Mouse (Mus musculus) liver, embryonic 14.5 days (tissue): ENCODE data around the gene Tbc1d14. TPM values are rescaled to one million over a fixed set of nuclear protein-coding genes. Genes with fewer than 3 reads are reported as not detected.

Source experiments
- ATAC-seq: fragments of 200-750 bp; cut with Nextera tagmentation; 2 replicates; pipeline ENCODE4 v1.8.0; 2017; ENCODE audit warnings: moderate number of reproducible peaks, mild to moderate bottlenecking, moderate library complexity; ENCODE audit not compliant: insufficient read depth
- DNase-seq, 3 experiments: peaks; one replicate each; pipeline ENCODE4 v3.0.0-alpha.2; 2012 to 2013; ENCODE audit warnings: low read depth in 3 of 3, low spot score in 3 of 3
- H3K27ac ChIP-seq: fragments of 300-500 bp; sonication (generic); 2 replicates; pipeline ENCODE4 v1.5.1; 2014; ENCODE audit warnings: moderate library complexity, mild to moderate bottlenecking, control low read depth, inconsistent platforms
- H3K27me3 ChIP-seq: fragments of 300-500 bp; sonication (generic); 2 replicates; pipeline ENCODE4 v1.6.1; 2014; ENCODE audit warnings: mild to moderate bottlenecking, low read length, moderate library complexity; ENCODE audit not compliant: control insufficient read depth, insufficient read depth
- H3K36me3 ChIP-seq: fragments of 300-500 bp; sonication (generic); replicated peaks from 2 replicates; pipeline ENCODE4 v1.6.1; 2014; ENCODE audit warnings: low read depth; ENCODE audit not compliant: control insufficient read depth, insufficient read depth
- H3K4me1 ChIP-seq, 2 experiments: fragments of 200-500 bp in 1 of 2; fragments of 300-500 bp in 1 of 2; sonication (generic) in 1 of 2; replicated peaks; 2 replicates each; pipeline ENCODE4 v1.6.1; 2012 to 2014; ENCODE audit warnings: antibody characterized with exemption in 1 of 2, inconsistent platforms in 1 of 2, low read length in 1 of 2; ENCODE audit not compliant: control insufficient read depth in 2 of 2, insufficient read depth in 2 of 2
- H3K4me2 ChIP-seq: fragments of 300-500 bp; sonication (generic); 2 replicates; pipeline ENCODE4 v1.6.1; 2014; ENCODE audit warnings: low read depth, mild to moderate bottlenecking, control low read depth, moderate library complexity
- H3K4me3 ChIP-seq, 2 experiments: fragments of 200-500 bp in 1 of 2; fragments of 300-500 bp in 1 of 2; sonication (generic) in 1 of 2; 2 replicates each; pipeline ENCODE4 v1.5.1; 2012 to 2014; ENCODE audit warnings: low read depth in 2 of 2, low read length in 2 of 2, mild to moderate bottlenecking in 2 of 2, control low read depth in 1 of 2, inconsistent platforms in 1 of 2, moderate library complexity in 1 of 2; ENCODE audit not compliant: insufficient read depth in 1 of 2
- H3K9ac ChIP-seq: fragments of 300-500 bp; sonication (generic); replicated peaks from 2 replicates; pipeline ENCODE4 v1.6.1; 2014; ENCODE audit warnings: mild to moderate bottlenecking, control low read depth, moderate library complexity
- H3K9me3 ChIP-seq: fragments of 300-500 bp; sonication (generic); 2 replicates; pipeline ENCODE4 v1.6.1; 2016; ENCODE audit warnings: low read length, mixed read lengths; ENCODE audit not compliant: control insufficient read depth
- CTCF ChIP-seq: IDR thresholded peaks from 2 replicates; pipeline ENCODE4 v1.5.1; 2016; ENCODE audit warnings: antibody characterized with exemption, low read depth, control low read depth
- EP300 ChIP-seq: IDR thresholded peaks from 2 replicates; pipeline ENCODE4 v1.6.1; 2016; ENCODE audit warnings: antibody characterized with exemption, low read depth
- WGBS: fragments of 180-500 bp; shearing (Covaris S2); extraction: QIAGEN DNeasy Blood & Tissue Kit; methylation state at CpG from one replicate; pipeline ENCODE4 v1.1.7; 2014; ENCODE audit not compliant: insufficient replicate concordance; 5-methylcytosine and 5-hydroxymethylcytosine counted together
- polyA plus RNA-seq, 2 experiments: library from polyadenylated mRNA; depleted of rRNA in 1 of 2; stranded (reverse) in 1 of 2; unstranded in 1 of 2; fragments of >200 nt; fragmentation: Nextera tagmentation in 1 of 2; extraction: Ambion mirVana in 1 of 2; gene quantifications; 2 replicates each; pipeline versions ENCODE4 v1.2.1 to v1.2.3; 2012 to 2014

The Tbc1d14 gene
- polyA plus RNA-seq, 2 experiments, result 6.8 to 8.2 TPM

GRCm38 (mm10) chr5:36465889-36466288 is 127.2 kb downstream of the Tbc1d14 start:
- DNase-seq (no peak), ATAC-seq (no peak)
- Histone ChIP-seq H3K36me3 (peaks cover 16% of the 10 kb centered on the region), H3K4me1 (peaks cover 3 to 9% of the 10 kb centered on the region in 2 experiments), H3K4me3 (peak overlapping the region; percentile 85 to 93), H3K27me3 (no peaks in the 10 kb centered on the region), H3K4me2 (peak overlapping the region; percentile 98), H3K9ac (peak overlapping the region; percentile 90), H3K27ac (peak overlapping the region; percentile 68; the same call in 1 of the 2 replicates), H3K9me3 (no peaks in the 10 kb centered on the region)
- TF ChIP-seq CTCF (no peak), EP300 (no peak)
- WGBS, result 3% methylated on average over 8 of the region's 8 CpGs

DNA sequence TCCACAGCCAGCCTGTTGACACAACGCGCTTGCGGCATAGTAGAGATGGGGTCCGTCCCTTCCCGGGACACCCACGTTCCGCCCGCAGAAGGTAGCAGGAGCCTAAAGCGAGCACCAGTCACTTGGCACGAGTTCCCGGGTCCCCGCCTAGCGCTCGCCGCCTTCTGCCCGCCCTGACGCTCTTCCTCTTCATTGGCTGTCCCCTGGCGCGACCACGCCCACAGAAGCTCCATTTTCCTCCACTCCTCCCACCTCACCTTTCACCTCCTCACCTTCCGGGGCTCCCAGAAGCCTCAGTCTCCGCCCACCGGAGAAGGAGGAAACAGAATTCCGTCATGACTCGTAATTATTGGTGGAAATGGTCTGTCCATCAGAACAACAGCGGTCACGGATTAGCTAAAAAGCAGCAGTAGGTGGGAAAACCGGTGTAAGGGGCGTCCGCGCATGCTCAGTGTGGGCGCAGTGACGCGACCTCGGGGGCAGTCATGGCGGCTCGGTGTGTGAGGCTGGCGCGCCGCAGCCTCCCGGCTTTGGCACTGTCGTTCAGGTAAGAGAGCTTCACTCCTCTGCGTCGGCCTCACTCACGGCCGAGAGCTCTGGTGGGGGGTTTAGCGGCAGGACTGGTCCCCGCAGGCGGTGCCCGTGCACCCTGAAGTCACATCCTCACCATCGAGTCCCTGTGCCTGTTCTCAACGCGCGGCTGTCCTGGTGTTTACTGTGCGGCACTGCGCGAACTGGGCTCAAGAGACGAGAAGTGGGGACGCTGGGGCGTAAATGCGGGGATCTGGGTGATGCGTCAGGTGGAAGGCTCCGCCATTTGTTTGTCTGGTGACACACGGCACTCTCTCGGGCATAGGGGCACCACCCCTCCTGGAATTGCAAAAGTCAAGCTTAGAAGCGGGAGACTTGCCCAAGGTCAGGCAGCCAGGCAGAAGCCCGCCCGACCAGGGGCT is 128.1 kb downstream of the Tbc1d14 start, which contains the start of gene Grpel1:
Gene Grpel1, plus strand, starts transcription at position 290 of the 953 bp plus-strand sequence.
- Histone ChIP-seq H3K4me2 (peak within 1 kb of the TSS; percentile 98), H3K36me3 (peaks cover 7% of the 10 kb centered on the region), H3K4me1 (peaks cover 3 to 9% of the 10 kb centered on the region in 2 experiments), H3K27ac (peak within 1 kb of the TSS; percentile 68), H3K4me3 (peak within 1 kb of the TSS; percentile 85 to 93), H3K27me3 (no peaks in the 10 kb centered on the region), H3K9me3 (no peaks in the 10 kb centered on the region), H3K9ac (peak within 1 kb of the TSS; percentile 90)
- ATAC-seq, result peak; percentile 95
- under 1% methylated on average over 68 of the region's 68 CpGs for WGBS
- TF ChIP-seq EP300 (no peak), CTCF (no peak)
- DNase-seq, result peak; percentile 100

DNA sequence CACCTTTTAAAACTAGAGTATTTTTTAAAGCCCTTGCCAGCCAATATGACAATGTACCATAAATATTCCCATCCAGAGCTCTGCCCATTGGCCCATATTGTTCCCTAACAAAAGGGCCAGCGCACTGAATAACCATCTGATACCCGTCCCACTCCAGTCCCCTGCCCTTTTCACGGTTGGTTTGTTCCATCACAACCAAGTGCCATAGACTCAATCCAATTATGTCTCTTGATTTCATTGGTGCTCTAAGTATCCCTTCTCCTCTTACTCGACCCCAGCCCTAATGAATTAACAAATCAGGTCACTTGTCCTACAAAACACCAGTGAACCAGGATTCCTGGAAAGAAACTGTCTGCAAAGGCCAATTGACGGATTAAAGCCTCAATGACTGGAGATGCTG is 129.7 kb downstream of the Tbc1d14 start:
- ATAC-seq (no peak), DNase-seq (no peak)
- peak overlapping the region; percentile 77; the same call in 1 of the 2 replicates for H3K4me2 ChIP-seq
- H3K4me1 ChIP-seq, result peaks cover 3 to 9% of the 10 kb centered on the region in 2 experiments
- WGBS, result 62% methylated on average over 5 of the region's 5 CpGs
- H3K27me3 ChIP-seq, result no peaks in the 10 kb centered on the region
- no peak for TF ChIP-seq CTCF
- no peak for TF ChIP-seq EP300
- no peak overlapping the region for H3K9ac ChIP-seq
- no peaks in the 10 kb centered on the region; the same call in 1 of the 2 replicates for H3K36me3 ChIP-seq
- H3K27ac ChIP-seq, result no peak overlapping the region
- no peak overlapping the region for H3K4me3 ChIP-seq
- H3K9me3 ChIP-seq, result no peaks in the 10 kb centered on the region

- no peak overlapping the region for H3K4me2 ChIP-seq
- no peak overlapping the region for H3K9ac ChIP-seq
- no peaks in the 10 kb centered on the region for H3K27me3 ChIP-seq
- TF ChIP-seq EP300 (no peak), CTCF (peak; percentile 97)
- no peaks in the 10 kb centered on the region for H3K9me3 ChIP-seq
- no peak for DNase-seq
- no peak overlapping the region for H3K4me3 ChIP-seq
- no peak overlapping the region for H3K27ac ChIP-seq
- ATAC-seq, result no peak
- WGBS, result 14% methylated on average over 7 of the region's 7 CpGs
- peaks cover 3 to 9% of the 10 kb centered on the region in 2 experiments for H3K4me1 ChIP-seq
- no peaks in the 10 kb centered on the region; the same call in 1 of the 2 replicates for H3K36me3 ChIP-seq
Measured at GRCm38 (mm10) chr5:36462810-36463209, 130.3 kb downstream of the Tbc1d14 start.

DNA sequence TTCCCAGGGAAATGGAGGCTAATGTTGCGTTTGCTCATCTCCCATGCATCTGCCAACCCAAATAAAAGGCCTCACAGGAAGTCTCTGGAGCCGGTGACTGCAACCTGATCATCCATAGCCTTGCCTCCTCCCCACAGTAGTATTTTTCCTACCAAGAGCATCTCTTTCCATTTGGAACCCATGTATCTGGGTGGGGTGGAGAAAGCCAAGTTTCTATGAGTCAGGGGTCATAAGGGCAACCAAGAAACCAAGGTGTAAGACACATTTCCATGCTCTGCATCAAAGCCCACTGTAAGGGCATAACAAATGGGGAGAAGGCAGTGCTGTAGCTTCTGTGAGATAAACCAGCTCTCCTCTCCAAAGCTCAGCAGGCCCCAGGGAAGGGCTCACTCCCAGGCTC is 131.8 kb downstream of the Tbc1d14 start:
- H3K36me3 ChIP-seq, result no peaks in the 10 kb centered on the region
- no peak overlapping the region for H3K4me3 ChIP-seq
- no peak overlapping the region for H3K9ac ChIP-seq
- no peaks in the 10 kb centered on the region for H3K9me3 ChIP-seq
- no peak for ATAC-seq
- H3K27me3 ChIP-seq, result no peaks in the 10 kb centered on the region
- DNase-seq, result no peak
- H3K4me1 ChIP-seq, result peaks cover 3 to 6% of the 10 kb centered on the region in 2 experiments
- TF ChIP-seq CTCF, result no peak
- no peak for TF ChIP-seq EP300
- H3K27ac ChIP-seq, result no peak overlapping the region
- 54% methylated on average over 2 of the region's 2 CpGs for WGBS
- H3K4me2 ChIP-seq, result no peak overlapping the region
